Mouse (Mus musculus) myocyte (in vitro differentiated cells): Measurements from ENCODE around the gene Oaf. TPM values are rescaled to one million over a fixed set of nuclear protein-coding genes. Genes with fewer than 3 reads are reported as not detected.

Source experiments
- H3K27me3 ChIP-seq: one replicate; pipeline ENCODE4 v1.6.1; 2011; ENCODE audit not compliant: control insufficient read depth, insufficient read depth, insufficient read length
- H3K36me3 ChIP-seq: one replicate; pipeline ENCODE4 v1.6.1; 2011; ENCODE audit not compliant: control insufficient read depth, insufficient read depth
- H3K4me2 ChIP-seq: one replicate; pipeline ENCODE4 v1.6.1; 2011; ENCODE audit warnings: low read depth, control low read depth
- H3K4me3 ChIP-seq: one replicate; pipeline ENCODE4 v1.5.1; 2011; ENCODE audit warnings: mild to moderate bottlenecking, control low read depth, moderate library complexity
- H3K79me2 ChIP-seq: one replicate; pipeline ENCODE4 v1.6.1; 2011; ENCODE audit not compliant: control insufficient read depth, insufficient read depth
- H3ac ChIP-seq: one replicate; pipeline ENCODE4 v1.6.1; 2011; ENCODE audit not compliant: control insufficient read depth, insufficient read length
- CEBPB ChIP-seq: IDR thresholded peaks from 2 replicates; pipeline ENCODE4 v1.6.1; 2011; ENCODE audit warnings: mild to moderate bottlenecking, moderate library complexity; ENCODE audit not compliant: poor library complexity, insufficient read depth, severe bottlenecking
- E2F4 ChIP-seq: IDR thresholded peaks from one replicate; pipeline ENCODE4 v1.6.1; 2011; ENCODE audit warnings: mild to moderate bottlenecking, control low read depth, moderate library complexity; ENCODE audit not compliant: insufficient read depth
- MAX ChIP-seq: IDR thresholded peaks from one replicate; pipeline ENCODE4 v1.6.1; 2011; ENCODE audit warnings: low read depth, mild to moderate bottlenecking, control low read depth
- MYOD1 ChIP-seq, 3 experiments: IDR thresholded peaks; one replicate each; pipeline ENCODE4 v1.6.1; 2011; ENCODE audit warnings: control low read depth in 2 of 3, low read depth in 2 of 3, mild to moderate bottlenecking in 2 of 3, moderate library complexity in 1 of 3; ENCODE audit not compliant: insufficient read length in 2 of 3, control insufficient read depth in 1 of 3
- MYOG ChIP-seq, 3 experiments: IDR thresholded peaks; one replicate each; pipeline ENCODE4 v1.6.1; 2011; ENCODE audit warnings: control low read depth in 2 of 3, low read depth in 2 of 3, mild to moderate bottlenecking in 2 of 3; ENCODE audit not compliant: insufficient read length in 2 of 3, control insufficient read depth in 1 of 3, insufficient read depth in 1 of 3
- POLR2A ChIP-seq: IDR thresholded peaks from one replicate; pipeline ENCODE4 v1.6.1; 2011; ENCODE audit warnings: low read depth, mild to moderate bottlenecking, control low read depth, moderate library complexity; ENCODE audit not compliant: insufficient read length
- POLR2AphosphoS2 ChIP-seq: IDR thresholded peaks from one replicate; pipeline ENCODE4 v1.6.1; 2011; ENCODE audit warnings: low read depth, control low read depth; ENCODE audit not compliant: insufficient read length
- REST ChIP-seq: IDR thresholded peaks from one replicate; pipeline ENCODE4 v1.6.1; 2011; ENCODE audit warnings: mild to moderate bottlenecking, control low read depth, moderate library complexity; ENCODE audit not compliant: insufficient read depth, insufficient read length
- SRF ChIP-seq: IDR thresholded peaks from one replicate; pipeline ENCODE4 v1.6.1; 2011; ENCODE audit warnings: low read depth; ENCODE audit not compliant: control insufficient read depth, insufficient read length
- TCF12 ChIP-seq: IDR thresholded peaks from one replicate; pipeline ENCODE4 v1.6.1; 2011; ENCODE audit warnings: mild to moderate bottlenecking, control low read depth; ENCODE audit not compliant: poor library complexity, insufficient read depth, severe bottlenecking
- TCF3 ChIP-seq: IDR thresholded peaks from one replicate; pipeline ENCODE4 v1.6.1; 2011; ENCODE audit warnings: low read depth, control low read depth; ENCODE audit not compliant: insufficient read length
- USF1 ChIP-seq: IDR thresholded peaks from one replicate; pipeline ENCODE4 v1.6.1; 2011; ENCODE audit warnings: low read depth, mild to moderate bottlenecking, control low read depth, moderate library complexity
- polyA plus RNA-seq: library from polyadenylated mRNA; unstranded; fragments of >200 nt; fragmentation: generic; extraction: Trizol; gene quantifications from one replicate; pipeline ENCODE4 v1.2.1, GENCODE M21; 2012; ENCODE audit warnings: missing spikeins

The Oaf gene
- polyA plus RNA-seq, 1 experiment, result 27.1 TPM

- Histone ChIP-seq H3K36me3 (no peaks in the 10 kb centered on the region), H3K79me2 (peaks cover 6% of the 10 kb centered on the region), H3K4me2 (peak overlapping the region; percentile 73), H3K27me3 (no peaks in the 10 kb centered on the region), H3ac (no peak overlapping the region), H3K4me3 (peak overlapping the region; percentile 65)
- TF ChIP-seq TCF12 (no peak), POLR2AphosphoS2 (no peak), MAX (no peak), POLR2A (no peak), CEBPB (no peak), USF1 (no peak), MYOG (IDR thresholded peaks at IDR 0.05; ENCODE audit: control insufficient read depth in 1 of 3, insufficient read depth in 1 of 3, insufficient read length in 2 of 3, low read depth in 2 of 3) (no peak), REST (no peak), E2F4 (no peak), MYOD1 (IDR thresholded peaks at IDR 0.05; ENCODE audit: control insufficient read depth in 1 of 3, insufficient read length in 2 of 3, low read depth in 2 of 3) (no peak), SRF (no peak), TCF3 (no peak)
Observed at GRCm38 (mm10) chr9:43237111-43237775, 2.5 kb downstream of the Oaf start.

GRCm38 (mm10) chr9:43236576-43236975 is 3.1 kb downstream of the Oaf start:
- H3K79me2 ChIP-seq, result peaks cover 6% of the 10 kb centered on the region
- H3K4me3 ChIP-seq, result no peak overlapping the region
- H3K4me2 ChIP-seq, result no peak overlapping the region
- H3K36me3 ChIP-seq, result no peaks in the 10 kb centered on the region
- no peak overlapping the region for H3ac ChIP-seq
- no peaks in the 10 kb centered on the region for H3K27me3 ChIP-seq
- no peak for TF ChIP-seq TCF3
- no peak for TF ChIP-seq POLR2AphosphoS2
- no peak for TF ChIP-seq MAX
- TF ChIP-seq POLR2A, result no peak

GRCm38 (mm10) chr9:43236106-43236505 is 3.6 kb downstream of the Oaf start:
- no peak overlapping the region for H3K4me2 ChIP-seq
- H3K4me3 ChIP-seq, result no peak overlapping the region
- no peaks in the 10 kb centered on the region for H3K27me3 ChIP-seq
- peaks cover 6% of the 10 kb centered on the region for H3K79me2 ChIP-seq
- no peak overlapping the region for H3ac ChIP-seq
- H3K36me3 ChIP-seq, result no peaks in the 10 kb centered on the region
- TF ChIP-seq POLR2A (no peak), REST (no peak), MYOG (IDR thresholded peaks at IDR 0.05; ENCODE audit: control insufficient read depth in 1 of 3, insufficient read depth in 1 of 3, insufficient read length in 2 of 3, low read depth in 2 of 3) (no peak), CEBPB (no peak), TCF3 (no peak), USF1 (no peak), MAX (no peak), POLR2AphosphoS2 (no peak), SRF (no peak), MYOD1 (IDR thresholded peaks at IDR 0.05; ENCODE audit: control insufficient read depth in 1 of 3, insufficient read length in 2 of 3, low read depth in 2 of 3) (no peak), E2F4 (no peak)

GRCm38 (mm10) chr9:43235336-43235735 is 4.4 kb downstream of the Oaf start:
- Histone ChIP-seq H3ac (no peak overlapping the region), H3K4me2 (no peak overlapping the region), H3K4me3 (no peak overlapping the region), H3K79me2 (peaks cover 6% of the 10 kb centered on the region), H3K36me3 (no peaks in the 10 kb centered on the region), H3K27me3 (no peaks in the 10 kb centered on the region)
- TF ChIP-seq TCF12, result no peak
- TF ChIP-seq POLR2AphosphoS2, result no peak
- no peak for TF ChIP-seq MAX
- no peak for TF ChIP-seq MYOG (IDR thresholded peaks at IDR 0.05; ENCODE audit: control insufficient read depth in 1 of 3, insufficient read depth in 1 of 3, insufficient read length in 2 of 3, low read depth in 2 of 3)
- TF ChIP-seq MYOD1 (IDR thresholded peaks at IDR 0.05; ENCODE audit: control insufficient read depth in 1 of 3, insufficient read length in 2 of 3, low read depth in 2 of 3), result no peak
- no peak for TF ChIP-seq CEBPB

- H3ac ChIP-seq, result no peak overlapping the region
- no peak for TF ChIP-seq CEBPB
- no peak for TF ChIP-seq REST
- no peak for TF ChIP-seq USF1
- no peak for TF ChIP-seq MYOG (IDR thresholded peaks at IDR 0.05; ENCODE audit: control insufficient read depth in 1 of 3, insufficient read depth in 1 of 3, insufficient read length in 2 of 3, low read depth in 2 of 3)
- TF ChIP-seq TCF3, result no peak
- TF ChIP-seq TCF12, result no peak
- TF ChIP-seq SRF, result no peak
- TF ChIP-seq E2F4, result no peak
- no peak for TF ChIP-seq MYOD1 (IDR thresholded peaks at IDR 0.05; ENCODE audit: control insufficient read depth in 1 of 3, insufficient read length in 2 of 3, low read depth in 2 of 3)
- no peak for TF ChIP-seq MAX
- no peak for TF ChIP-seq POLR2A
- no peak for TF ChIP-seq POLR2AphosphoS2
- H3K27me3 ChIP-seq, result no peaks in the 10 kb centered on the region
- H3K4me2 ChIP-seq, result no peak overlapping the region
- no peak overlapping the region for H3K4me3 ChIP-seq
- no peaks in the 10 kb centered on the region for H3K36me3 ChIP-seq
- peaks cover 6% of the 10 kb centered on the region for H3K79me2 ChIP-seq
Observed at GRCm38 (mm10) chr9:43234496-43234895, 5.2 kb downstream of the Oaf start.
